Mouse (Mus musculus) embryonic facial prominence, embryonic 14.5 days (tissue): ENCODE data around the gene Dcun1d4. TPM values are rescaled to one million over a fixed set of nuclear protein-coding genes. Genes with fewer than 3 reads are reported as not detected.
A peak's percentile ranks its signal among the peaks of the same experiment; 100 is the strongest.

ENCODE experiments used
- ATAC-seq: fragments of 200-750 bp; cut with Nextera tagmentation; 2 replicates; pipeline ENCODE4 v1.8.0; 2017; ENCODE audit warnings: low read depth, moderate number of reproducible peaks, moderate TSS enrichment
- DNase-seq: peaks from one replicate; pipeline ENCODE4 v3.0.0-alpha.2; 2015; ENCODE audit warnings: low spot score
- H3K27ac ChIP-seq: fragments of 300-500 bp; sonication (generic); replicated peaks from 2 replicates; pipeline ENCODE4 v1.5.1; 2014; ENCODE audit warnings: low read depth, mild to moderate bottlenecking, low read length, moderate library complexity
- H3K27me3 ChIP-seq: fragments of 300-500 bp; sonication (generic); replicated peaks from 2 replicates; pipeline ENCODE4 v1.6.1; 2014; ENCODE audit warnings: low read length; ENCODE audit not compliant: control insufficient read depth, insufficient read depth
- H3K36me3 ChIP-seq: fragments of 300-500 bp; sonication (generic); 2 replicates; pipeline ENCODE4 v1.6.1; 2014; ENCODE audit warnings: low read length, mixed read lengths; ENCODE audit not compliant: control insufficient read depth, insufficient read depth
- H3K4me1 ChIP-seq: fragments of 300-500 bp; sonication (generic); 2 replicates; pipeline ENCODE4 v1.6.1; 2014; ENCODE audit warnings: antibody characterized with exemption, low read length; ENCODE audit not compliant: control insufficient read depth, insufficient read depth
- H3K4me2 ChIP-seq: fragments of 300-500 bp; sonication (generic); 2 replicates; pipeline ENCODE4 v1.6.1; 2014; ENCODE audit warnings: low read depth, mild to moderate bottlenecking, low read length, moderate library complexity, mixed read lengths
- H3K4me3 ChIP-seq: fragments of 300-500 bp; sonication (generic); 2 replicates; pipeline ENCODE4 v1.5.1; 2014; ENCODE audit warnings: low read depth, mild to moderate bottlenecking, low read length
- H3K9ac ChIP-seq: fragments of 300-500 bp; sonication (generic); 2 replicates; pipeline ENCODE4 v1.6.1; 2014; ENCODE audit warnings: low read depth, mild to moderate bottlenecking, low read length, moderate library complexity, mixed read lengths
- H3K9me3 ChIP-seq: fragments of 300-500 bp; sonication (generic); 2 replicates; pipeline ENCODE4 v1.6.1; 2016; ENCODE audit warnings: low read length; ENCODE audit not compliant: control insufficient read depth
- WGBS: fragments of 180-500 bp; shearing (Covaris S2); extraction: QIAGEN DNeasy Blood & Tissue Kit; methylation state at CpG from one replicate; pipeline ENCODE4 v1.1.7; 2014; 5-methylcytosine and 5-hydroxymethylcytosine counted together
- polyA plus RNA-seq: library from polyadenylated mRNA; unstranded; fragments of >200 nt; fragmentation: Nextera tagmentation; extraction: Ambion mirVana; gene quantifications from 2 replicates; pipeline ENCODE4 v1.2.1, GENCODE M21; 2014

The Dcun1d4 gene
- polyA plus RNA-seq, 1 experiment from 2014 or later: 26.4 TPM

DNA sequence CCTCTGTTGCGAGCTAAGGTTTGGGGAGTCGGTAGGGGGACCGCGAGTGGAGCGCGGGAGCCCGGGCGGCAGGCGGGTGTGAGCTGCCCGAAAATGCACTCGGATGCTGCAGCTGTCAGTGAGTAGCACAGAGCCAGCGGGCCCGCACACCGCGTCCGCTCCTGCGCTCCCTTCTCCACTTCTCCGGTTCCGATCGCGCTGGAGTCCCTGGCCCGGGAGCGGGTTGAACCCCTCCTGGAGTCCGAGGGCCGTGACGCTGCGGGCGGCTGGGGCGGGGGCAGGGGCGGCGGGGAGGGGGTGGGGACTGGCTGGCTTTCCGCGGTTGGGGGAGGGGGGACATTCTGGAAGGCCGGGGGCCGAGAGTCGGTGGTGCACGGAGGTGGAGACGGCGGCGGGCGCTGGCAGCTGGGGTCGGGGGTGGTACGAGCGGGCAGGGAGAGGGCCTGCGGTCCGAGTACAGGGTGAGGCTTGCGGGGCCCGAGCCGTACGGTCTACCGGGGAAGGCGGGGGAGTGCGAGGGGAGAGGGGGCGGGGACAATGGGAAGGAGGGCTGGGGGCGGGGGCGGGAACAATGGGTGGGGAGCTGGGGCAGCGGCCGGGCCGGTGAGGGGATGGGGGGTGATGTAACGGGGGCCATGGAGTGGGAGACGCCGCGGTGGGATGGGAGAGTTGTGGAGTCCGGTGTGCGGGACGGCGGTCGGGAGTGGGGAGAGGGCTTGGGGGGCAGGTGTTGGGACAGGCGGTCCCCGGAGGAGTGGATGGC lies 10.5 kb downstream of the Dcun1d4 start:
- peak; percentile 44 for ATAC-seq
- Histone ChIP-seq H3K4me1 (peaks cover 10% of the 10 kb centered on the region; the same call in 1 of the 2 replicates), H3K4me3 (peak overlapping the region; percentile 90), H3K27ac (peak overlapping the region; percentile 93), H3K36me3 (no peaks in the 10 kb centered on the region), H3K4me2 (peak overlapping the region; percentile 92), H3K27me3 (no peaks in the 10 kb centered on the region), H3K9ac (peak overlapping the region; percentile 78), H3K9me3 (no peaks in the 10 kb centered on the region)
- WGBS: under 1% methylated on average over 34 of the region's 70 CpGs
- peak; percentile 28 for DNase-seq

DNA sequence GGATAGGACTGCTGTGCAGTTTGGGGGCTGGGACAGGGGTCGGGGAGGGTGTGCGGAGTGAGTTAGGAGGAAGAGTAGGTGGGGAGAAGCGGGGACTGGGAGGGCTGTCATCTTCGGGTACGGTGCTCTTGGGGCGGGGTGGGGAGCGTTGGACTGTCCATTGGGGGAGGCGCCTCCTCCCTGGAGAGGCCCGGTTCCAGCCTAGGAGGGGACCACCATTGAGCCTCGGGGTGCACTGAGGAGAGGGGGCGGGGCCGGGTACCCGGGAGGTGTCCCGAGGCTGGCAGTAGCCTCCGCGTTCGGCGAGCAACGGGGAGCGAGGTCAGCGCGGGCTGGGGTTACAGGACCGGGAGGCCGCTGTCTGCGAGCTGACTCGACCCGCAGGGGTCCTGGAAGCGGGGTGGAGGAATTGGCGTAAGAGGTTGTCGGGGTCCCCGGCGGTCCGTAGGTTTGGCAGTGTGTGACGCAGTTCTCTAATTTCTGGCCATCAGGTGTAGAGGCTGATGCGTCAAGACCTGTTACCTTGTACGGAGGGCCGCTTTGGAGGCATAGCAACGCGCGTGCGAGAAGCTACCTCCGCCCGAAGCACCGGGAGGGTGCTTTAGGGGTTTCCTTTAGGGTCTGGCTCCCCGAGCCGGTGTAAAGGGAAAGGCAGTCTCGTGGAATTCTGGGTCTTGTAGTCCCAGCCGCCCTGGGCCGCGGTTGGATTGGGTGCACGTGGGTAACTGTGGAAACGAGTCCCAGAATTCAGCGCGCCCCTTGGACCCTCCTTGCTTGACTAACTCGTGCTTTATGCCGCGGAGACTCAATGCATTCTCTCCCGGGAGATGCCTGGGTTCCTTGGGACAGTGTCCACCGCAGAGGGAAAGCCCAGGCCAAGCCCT lies 11.3 kb downstream of the Dcun1d4 start:
- ATAC-seq (peak; percentile 76), DNase-seq (peak; percentile 97)
- Histone ChIP-seq H3K9me3 (no peaks in the 10 kb centered on the region), H3K4me2 (peak overlapping the region; percentile 92), H3K4me1 (peaks cover 14% of the 10 kb centered on the region), H3K27ac (peak overlapping the region; percentile 93), H3K9ac (peak overlapping the region; percentile 78), H3K27me3 (no peaks in the 10 kb centered on the region), H3K36me3 (no peaks in the 10 kb centered on the region), H3K4me3 (peak overlapping the region; percentile 90)
- WGBS: under 1% methylated on average over 42 of the region's 59 CpGs

DNA sequence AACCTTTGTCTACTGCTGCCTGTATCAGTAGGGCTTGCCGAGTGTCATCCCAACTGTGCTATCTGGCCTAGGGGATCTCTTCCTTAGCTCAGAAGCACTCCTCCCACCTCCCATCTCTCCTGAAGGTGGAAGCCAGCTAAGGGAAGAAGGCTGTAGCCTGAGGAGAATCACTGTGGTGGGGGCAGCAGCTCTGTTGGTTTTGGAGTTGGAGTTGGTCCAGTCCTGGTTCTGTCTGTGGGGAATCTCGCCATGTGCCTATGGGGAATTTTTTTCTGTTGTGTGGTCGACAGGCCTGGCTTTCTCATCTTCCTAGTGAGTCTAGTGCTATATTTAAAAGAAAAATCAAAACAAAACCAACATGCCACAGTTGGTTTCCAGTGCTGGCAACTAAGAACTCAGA lies 16.6 kb downstream of the Dcun1d4 start:
- DNase-seq: peak; percentile 16
- ATAC-seq: no peak
- no peak overlapping the region for H3K4me3 ChIP-seq
- H3K9me3 ChIP-seq: no peaks in the 10 kb centered on the region
- H3K9ac ChIP-seq: no peak overlapping the region
- H3K4me1 ChIP-seq: peaks cover 15% of the 10 kb centered on the region
- no peaks in the 10 kb centered on the region for H3K27me3 ChIP-seq
- H3K4me2 ChIP-seq: no peak overlapping the region
- no peaks in the 10 kb centered on the region for H3K36me3 ChIP-seq
- 50% methylated on average over 3 of the region's 3 CpGs for WGBS
- peak overlapping the region; percentile 29; the same call in 1 of the 2 replicates for H3K27ac ChIP-seq

DNA sequence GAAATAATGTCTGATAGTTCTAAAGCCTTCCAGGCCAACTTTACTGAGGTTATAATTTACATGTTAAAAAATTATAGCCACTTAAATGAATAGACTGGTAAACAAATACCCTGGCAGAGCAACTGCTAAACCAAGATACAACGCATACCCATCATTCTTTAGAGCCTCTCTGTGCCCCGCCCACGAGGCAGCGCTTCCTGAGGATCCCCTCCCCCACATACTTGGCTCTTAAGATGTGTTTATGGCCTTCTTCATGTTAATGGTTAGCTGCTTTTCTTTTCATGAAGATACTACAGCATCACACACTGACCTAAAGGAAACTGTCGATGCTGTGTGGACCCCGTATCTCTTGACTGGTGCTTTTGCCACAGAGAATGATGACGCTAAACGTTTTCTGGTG lies 17.8 kb downstream of the Dcun1d4 start:
- ATAC-seq: no peak
- WGBS: 80% methylated on average over 8 of the region's 8 CpGs
- Histone ChIP-seq H3K36me3 (no peaks in the 10 kb centered on the region), H3K27me3 (no peaks in the 10 kb centered on the region), H3K4me2 (no peak overlapping the region), H3K4me3 (no peak overlapping the region), H3K9ac (no peak overlapping the region), H3K4me1 (peaks cover 17% of the 10 kb centered on the region), H3K9me3 (no peaks in the 10 kb centered on the region), H3K27ac (no peak overlapping the region)
- no peak for DNase-seq

DNA sequence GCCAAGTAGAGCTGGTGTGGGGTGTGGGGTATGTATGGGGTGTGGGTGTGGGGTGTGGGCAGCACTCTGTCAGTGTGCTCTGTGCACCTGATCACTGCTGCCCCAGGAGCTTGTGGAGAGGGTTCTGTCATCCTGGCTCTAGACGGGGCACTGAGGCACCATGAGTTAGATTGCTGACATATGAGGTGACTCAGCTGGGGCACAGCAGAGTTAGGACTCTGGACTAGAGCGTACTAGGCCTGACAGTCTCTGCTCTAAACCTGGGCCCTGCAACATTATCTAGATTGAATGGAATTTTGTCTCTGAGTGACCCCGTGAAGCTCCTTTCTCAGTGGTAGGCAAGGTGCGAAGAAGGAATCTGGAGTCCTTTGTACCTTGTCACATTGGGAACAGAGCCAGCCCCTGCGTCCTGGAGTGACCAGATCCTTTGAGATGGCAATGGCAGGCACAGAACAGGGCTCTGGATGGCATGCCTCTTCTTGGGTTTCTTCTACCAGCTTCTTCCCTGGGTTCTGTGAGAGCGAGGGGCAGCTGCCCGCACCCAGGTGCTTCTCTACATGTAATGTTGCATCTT lies 20.2 kb downstream of the Dcun1d4 start:
- ATAC-seq: no peak
- Histone ChIP-seq H3K4me2 (no peak overlapping the region), H3K27ac (no peak overlapping the region), H3K9me3 (no peaks in the 10 kb centered on the region), H3K27me3 (no peaks in the 10 kb centered on the region), H3K36me3 (no peaks in the 10 kb centered on the region), H3K4me1 (peaks cover 17% of the 10 kb centered on the region), H3K4me3 (no peak overlapping the region), H3K9ac (no peak overlapping the region)
- WGBS: 80% methylated on average over 7 of the region's 7 CpGs
- DNase-seq: no peak

DNA sequence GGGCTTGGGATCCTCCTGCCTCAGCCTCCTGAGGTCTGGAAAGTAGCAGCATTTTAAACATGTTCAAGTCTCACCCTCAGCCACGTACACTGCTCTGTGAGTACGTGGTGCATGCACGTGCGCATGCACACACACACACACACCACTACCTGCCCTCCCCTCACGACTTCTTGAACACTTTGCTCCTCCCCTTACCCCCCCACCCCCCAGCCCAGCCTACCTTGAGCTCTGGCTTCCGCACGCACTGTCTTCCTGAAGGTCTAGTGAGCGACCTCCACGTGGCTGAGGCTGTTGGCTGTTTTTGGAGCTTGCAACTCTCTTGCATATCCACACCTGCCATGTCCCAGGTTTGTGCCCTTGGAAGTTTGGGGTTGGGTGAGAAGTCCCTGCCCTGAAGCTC lies 21.6 kb downstream of the Dcun1d4 start:
- Histone ChIP-seq H3K9ac (no peak overlapping the region), H3K9me3 (no peaks in the 10 kb centered on the region), H3K27ac (no peak overlapping the region), H3K4me1 (peaks cover 10% of the 10 kb centered on the region), H3K4me2 (no peak overlapping the region), H3K4me3 (no peak overlapping the region), H3K36me3 (no peaks in the 10 kb centered on the region), H3K27me3 (no peaks in the 10 kb centered on the region)
- ATAC-seq: no peak
- 89% methylated on average over 9 of the region's 9 CpGs for WGBS
- DNase-seq: no peak

DNA sequence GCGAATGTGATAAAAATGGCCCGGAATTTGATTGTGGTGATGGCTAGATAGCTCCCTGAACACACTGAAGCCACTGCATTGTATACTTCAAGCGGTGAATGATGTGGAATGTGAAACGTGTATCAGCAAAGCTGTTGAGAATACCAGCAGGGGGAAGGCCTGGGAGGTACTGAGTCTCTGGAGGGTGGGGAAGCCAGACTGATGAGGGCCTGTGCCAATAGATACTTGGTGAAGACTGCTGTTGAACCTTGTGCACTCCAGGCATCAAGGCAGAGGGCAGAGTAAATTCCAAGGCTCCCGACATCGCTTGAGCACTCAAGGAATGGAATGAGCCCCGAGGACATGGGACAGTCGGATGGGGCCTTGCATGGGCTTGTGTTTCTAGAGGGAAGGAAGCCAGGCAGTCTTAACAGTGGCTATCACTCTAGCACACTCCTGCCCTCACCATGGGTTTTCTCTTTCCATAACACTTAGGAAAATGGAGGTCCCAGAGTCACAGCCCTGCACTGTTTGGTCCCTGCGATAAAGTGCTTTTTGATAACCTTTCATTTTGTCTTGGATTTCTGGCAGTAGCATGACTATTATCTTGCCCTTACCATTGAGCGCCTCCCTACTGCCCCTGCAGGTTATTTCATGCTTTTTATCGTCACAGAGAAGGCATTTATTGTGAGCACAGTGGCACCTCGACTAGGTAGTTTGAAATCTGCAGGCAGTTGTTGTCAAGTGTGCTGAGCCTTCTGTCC lies 22.4 kb downstream of the Dcun1d4 start:
- 0 out of 2 replicates have a peak, but pooled peaks cover 6% of the 10 kb centered on the region for H3K4me1 ChIP-seq
- H3K4me3 ChIP-seq: no peak overlapping the region
- no peaks in the 10 kb centered on the region for H3K36me3 ChIP-seq
- no peak overlapping the region for H3K9ac ChIP-seq
- no peaks in the 10 kb centered on the region for H3K27me3 ChIP-seq
- ATAC-seq (peak; percentile 38; the same call in 1 of the 2 replicates), DNase-seq (peak; percentile 20)
- no peaks in the 10 kb centered on the region for H3K9me3 ChIP-seq
- H3K27ac ChIP-seq: no peak overlapping the region
- 54% methylated on average over 12 of the region's 12 CpGs for WGBS
- H3K4me2 ChIP-seq: no peak overlapping the region

DNA sequence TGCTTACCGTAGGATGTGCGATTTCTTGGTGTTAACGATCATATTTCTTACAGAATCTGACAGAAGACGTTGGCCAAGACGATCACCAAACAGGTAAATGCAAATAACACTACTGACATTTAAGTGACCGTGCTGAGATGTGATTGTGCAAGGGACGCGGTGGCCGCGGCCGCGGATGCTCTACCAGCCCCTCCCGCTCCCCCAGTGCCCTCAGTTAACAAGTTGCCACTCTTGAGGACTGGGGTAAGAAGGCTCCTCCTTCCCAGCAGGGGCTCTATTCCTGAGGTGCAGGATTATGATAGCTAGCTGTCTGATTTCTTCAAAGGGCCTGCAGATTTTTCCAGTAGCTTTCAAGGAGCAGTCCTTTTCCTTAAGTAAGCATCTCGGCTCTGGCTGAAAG lies 30.3 kb downstream of the Dcun1d4 start:
- H3K4me1 ChIP-seq: no peaks in the 10 kb centered on the region

More for the DNA sequence above, 30.3 kb downstream of the Dcun1d4 start:
- Histone ChIP-seq H3K9ac (no peak overlapping the region), H3K36me3 (peaks cover 20% of the 10 kb centered on the region; the same call in 1 of the 2 replicates), H3K27me3 (no peaks in the 10 kb centered on the region), H3K4me2 (no peak overlapping the region), H3K27ac (no peak overlapping the region), H3K9me3 (no peaks in the 10 kb centered on the region), H3K4me3 (no peak overlapping the region)
- DNase-seq (no peak), ATAC-seq (no peak)
- WGBS: 91% methylated on average over 14 of the region's 14 CpGs
